Mouse (Mus musculus) testis, adult 2 months (tissue): ENCODE results near the gene Cdh15.

Experiments
- CTCF ChIP-seq: fragments of 200-500 bp; IDR thresholded peaks from 2 replicates; pipeline ENCODE4 v1.5.1; 2012; ENCODE audit warnings: low read depth, mild to moderate bottlenecking, inconsistent platforms, low read length, moderate library complexity; ENCODE audit not compliant: control insufficient read depth, insufficient read depth, insufficient replicate concordance
- POLR2A ChIP-seq: fragments of 200-500 bp; IDR thresholded peaks from 2 replicates; pipeline ENCODE4 v1.6.1; 2012; ENCODE audit warnings: low read depth, mild to moderate bottlenecking, inconsistent platforms, low read length, moderate library complexity; ENCODE audit not compliant: control insufficient read depth

GRCm38 (mm10) chr8:122834971-122835370, 12.8 kb upstream of the Cdh15 start:
- peak; percentile 78; the same call in 1 of the 2 replicates for TF ChIP-seq CTCF
- no peak for TF ChIP-seq POLR2A
